Mouse (Mus musculus): Measurements from ENCODE around the gene Tgfa. TPM values are rescaled to one million over a fixed set of nuclear protein-coding genes. Genes with fewer than 3 reads are reported as not detected.

Tgfa gene
- polyA plus RNA-seq, 1 experiment from 2014 or later, result 4.3 TPM

- Histone ChIP-seq H3K27me3 (ENCODE audit: control insufficient read depth, insufficient read depth, low read depth, low read length) (no peaks in the 10 kb centered on the region), H3K36me3 (ENCODE audit: control insufficient read depth, insufficient read depth, low read length) (no peaks in the 10 kb centered on the region), H3K4me3 (ENCODE audit: low read length) (no peak overlapping the region), H3K27ac (ENCODE audit: low read length) (no peak overlapping the region), H3K9me3 (ENCODE audit: control insufficient read depth, low read length) (no peaks in the 10 kb centered on the region), H3K4me2 (ENCODE audit: low read depth, low read length) (no peak overlapping the region), H3K9ac (ENCODE audit: low read length) (no peak overlapping the region), H3K4me1 (replicated peaks; ENCODE audit: control insufficient read depth, insufficient read depth, low read length) (no peaks in the 10 kb centered on the region)
- ATAC-seq (ENCODE audit: low read depth), result no peak
- 62% methylated on average over 7 of the region's 7 CpGs for WGBS
Observed at GRCm38 (mm10) chr6:86260322-86261050, 65.5 kb downstream of the Tgfa start.

- no peaks in the 10 kb centered on the region for H3K9me3 ChIP-seq (ENCODE audit: control insufficient read depth, low read length)
- H3K4me3 ChIP-seq (ENCODE audit: low read length), result no peak overlapping the region
- H3K27ac ChIP-seq (ENCODE audit: low read length), result no peak overlapping the region
- no peaks in the 10 kb centered on the region for H3K36me3 ChIP-seq (ENCODE audit: control insufficient read depth, insufficient read depth, low read length)
- no peak for ATAC-seq (ENCODE audit: low read depth)
- no peaks in the 10 kb centered on the region for H3K27me3 ChIP-seq (ENCODE audit: control insufficient read depth, insufficient read depth, low read depth, low read length)
- H3K4me1 ChIP-seq (replicated peaks; ENCODE audit: control insufficient read depth, insufficient read depth, low read length), result no peaks in the 10 kb centered on the region; the same call in 1 of the 2 replicates
- no peak overlapping the region for H3K9ac ChIP-seq (ENCODE audit: low read length)
- 65% methylated on average over 5 of the region's 5 CpGs for WGBS
- H3K4me2 ChIP-seq (ENCODE audit: low read depth, low read length), result no peak overlapping the region
Observed at GRCm38 (mm10) chr6:86266786-86267185, 71.8 kb downstream of the Tgfa start.

DNA sequence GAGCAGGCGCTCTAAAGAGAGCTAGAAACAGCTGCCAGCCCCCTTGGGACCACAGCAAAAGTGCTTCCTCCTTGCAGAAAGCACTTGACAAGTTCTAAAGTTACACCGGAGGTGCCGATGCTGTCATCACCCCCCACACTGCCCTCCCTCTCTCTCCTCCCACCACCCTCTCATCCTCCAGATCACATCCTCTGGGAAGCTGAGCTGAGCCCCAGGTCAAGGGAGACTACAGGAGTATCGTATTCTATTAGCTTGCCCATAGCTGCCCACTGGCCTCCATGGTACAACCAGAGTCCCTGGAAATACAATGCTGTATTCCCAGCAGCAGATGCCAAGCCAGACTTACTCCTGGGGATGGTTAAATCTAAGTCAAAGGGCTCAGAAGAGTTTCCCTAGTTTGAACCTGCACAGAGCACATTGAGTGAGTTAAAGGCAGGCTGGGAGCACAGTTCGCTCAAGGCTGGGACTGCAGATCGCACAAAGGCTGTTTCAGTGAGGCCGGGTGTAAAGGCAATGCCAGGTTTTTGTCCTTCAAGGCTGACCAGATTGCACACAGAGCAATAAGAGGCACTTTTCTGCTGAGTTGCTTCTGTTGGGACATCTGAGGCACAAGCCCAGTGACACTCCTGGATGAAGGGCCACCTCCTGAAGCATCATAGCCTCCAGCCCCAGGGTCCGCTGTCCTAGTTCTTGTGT lies 75.5 kb downstream of the Tgfa start:
- Histone ChIP-seq H3K27me3 (ENCODE audit: control insufficient read depth, insufficient read depth, low read depth, low read length) (no peaks in the 10 kb centered on the region), H3K4me1 (replicated peaks; ENCODE audit: control insufficient read depth, insufficient read depth, low read length) (no peaks in the 10 kb centered on the region; the same call in 1 of the 2 replicates), H3K4me2 (ENCODE audit: low read depth, low read length) (no peak overlapping the region), H3K9me3 (ENCODE audit: control insufficient read depth, low read length) (no peaks in the 10 kb centered on the region), H3K9ac (ENCODE audit: low read length) (no peak overlapping the region), H3K36me3 (ENCODE audit: control insufficient read depth, insufficient read depth, low read length) (no peaks in the 10 kb centered on the region), H3K27ac (ENCODE audit: low read length) (no peak overlapping the region), H3K4me3 (ENCODE audit: low read length) (no peak overlapping the region)
- WGBS, result 43% methylated on average over 8 of the region's 8 CpGs
- no peak for ATAC-seq (ENCODE audit: low read depth)

- Histone ChIP-seq H3K27ac (ENCODE audit: low read length) (no peak overlapping the region), H3K4me2 (ENCODE audit: low read depth, low read length) (no peak overlapping the region), H3K4me1 (replicated peaks; ENCODE audit: control insufficient read depth, insufficient read depth, low read length) (no peaks in the 10 kb centered on the region; the same call in 1 of the 2 replicates), H3K27me3 (ENCODE audit: control insufficient read depth, insufficient read depth, low read depth, low read length) (no peaks in the 10 kb centered on the region), H3K36me3 (ENCODE audit: control insufficient read depth, insufficient read depth, low read length) (no peaks in the 10 kb centered on the region), H3K9ac (ENCODE audit: low read length) (no peak overlapping the region), H3K9me3 (ENCODE audit: control insufficient read depth, low read length) (peaks cover 4% of the 10 kb centered on the region), H3K4me3 (ENCODE audit: low read length) (no peak overlapping the region)
- ATAC-seq (ENCODE audit: low read depth), result peak; percentile 36; the same call in 1 of the 2 replicates
- WGBS, result 66% methylated on average over 5 of the region's 5 CpGs
Observed at GRCm38 (mm10) chr6:86271130-86271529, 76.1 kb downstream of the Tgfa start.

GRCm38 (mm10) chr6:86275704-86276103 lies 80.7 kb downstream of the Tgfa start:
- WGBS, result 91% methylated on average over 4 of the region's 4 CpGs
- H3K9me3 ChIP-seq (ENCODE audit: control insufficient read depth, low read length), result peaks cover 4% of the 10 kb centered on the region

DNA sequence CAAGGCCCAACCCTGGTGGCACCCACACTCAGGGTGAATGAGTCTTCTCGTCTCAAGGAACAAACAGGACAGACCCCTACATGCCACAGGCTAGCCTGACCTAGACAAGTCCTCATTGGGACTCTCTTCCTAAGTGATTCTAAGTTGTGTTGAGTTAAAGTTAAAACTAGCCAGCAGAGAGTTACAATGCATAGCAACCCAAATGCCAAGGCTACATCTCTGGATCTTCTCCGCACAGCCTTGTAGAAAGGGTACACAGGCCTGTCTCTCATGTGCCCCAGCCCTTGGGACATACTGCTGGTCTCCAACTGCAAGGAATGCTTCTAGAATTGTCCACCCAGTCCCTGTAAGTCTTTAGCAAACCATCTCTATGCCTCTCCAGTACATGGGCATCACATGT lies 81.8 kb downstream of the Tgfa start:
- ATAC-seq (ENCODE audit: low read depth), result no peak
- Histone ChIP-seq H3K27ac (ENCODE audit: low read length) (no peak overlapping the region), H3K9ac (ENCODE audit: low read length) (no peak overlapping the region), H3K36me3 (ENCODE audit: control insufficient read depth, insufficient read depth, low read length) (no peaks in the 10 kb centered on the region), H3K4me3 (ENCODE audit: low read length) (no peak overlapping the region), H3K4me2 (ENCODE audit: low read depth, low read length) (no peak overlapping the region), H3K9me3 (ENCODE audit: control insufficient read depth, low read length) (peaks cover 4% of the 10 kb centered on the region), H3K27me3 (ENCODE audit: control insufficient read depth, insufficient read depth, low read depth, low read length) (no peaks in the 10 kb centered on the region), H3K4me1 (replicated peaks; ENCODE audit: control insufficient read depth, insufficient read depth, low read length) (no peaks in the 10 kb centered on the region)
- 92% methylated on average over 2 of the region's 2 CpGs for WGBS

More at GRCm38 (mm10) chr6:86275704-86276103, 80.7 kb downstream of the Tgfa start:
- H3K36me3 ChIP-seq (ENCODE audit: control insufficient read depth, insufficient read depth, low read length), result no peaks in the 10 kb centered on the region
- H3K4me2 ChIP-seq (ENCODE audit: low read depth, low read length), result no peak overlapping the region
- no peak overlapping the region for H3K4me3 ChIP-seq (ENCODE audit: low read length)
- H3K27ac ChIP-seq (ENCODE audit: low read length), result no peak overlapping the region
- no peaks in the 10 kb centered on the region; the same call in 1 of the 2 replicates for H3K4me1 ChIP-seq (replicated peaks; ENCODE audit: control insufficient read depth, insufficient read depth, low read length)
- H3K9ac ChIP-seq (ENCODE audit: low read length), result no peak overlapping the region
- H3K27me3 ChIP-seq (ENCODE audit: control insufficient read depth, insufficient read depth, low read depth, low read length), result no peaks in the 10 kb centered on the region
- no peak for ATAC-seq (ENCODE audit: low read depth)

DNA sequence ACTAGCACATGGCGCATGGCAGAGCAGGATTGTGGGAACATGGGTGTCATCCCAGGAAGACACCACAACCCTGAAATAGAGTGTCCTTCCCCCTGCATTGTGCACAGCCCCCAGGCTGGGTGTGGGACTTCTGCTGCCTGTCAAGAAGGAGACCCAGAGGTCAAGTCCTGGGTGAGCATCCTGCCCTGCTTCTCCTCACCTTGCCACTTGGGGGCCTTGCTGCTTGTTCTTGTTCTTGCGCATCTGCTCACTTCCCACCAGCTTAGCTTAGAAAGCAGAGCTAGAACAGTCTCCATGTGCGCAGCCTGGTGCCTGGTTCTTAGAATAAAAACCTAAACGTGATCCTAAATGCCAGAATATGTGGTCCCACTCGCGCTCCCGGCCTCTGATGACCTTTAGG lies 82.6 kb downstream of the Tgfa start:
- Histone ChIP-seq H3K4me2 (ENCODE audit: low read depth, low read length) (no peak overlapping the region), H3K4me1 (replicated peaks; ENCODE audit: control insufficient read depth, insufficient read depth, low read length) (no peaks in the 10 kb centered on the region), H3K36me3 (ENCODE audit: control insufficient read depth, insufficient read depth, low read length) (no peaks in the 10 kb centered on the region), H3K9ac (ENCODE audit: low read length) (no peak overlapping the region), H3K4me3 (ENCODE audit: low read length) (no peak overlapping the region), H3K9me3 (ENCODE audit: control insufficient read depth, low read length) (peaks cover 4% of the 10 kb centered on the region), H3K27ac (ENCODE audit: low read length) (no peak overlapping the region), H3K27me3 (ENCODE audit: control insufficient read depth, insufficient read depth, low read depth, low read length) (no peaks in the 10 kb centered on the region)
- WGBS, result 68% methylated on average over 7 of the region's 7 CpGs
- no peak for ATAC-seq (ENCODE audit: low read depth)

- Histone ChIP-seq H3K4me2 (ENCODE audit: low read depth, low read length) (no peak overlapping the region), H3K4me3 (ENCODE audit: low read length) (no peak overlapping the region), H3K9me3 (ENCODE audit: control insufficient read depth, low read length) (no peaks in the 10 kb centered on the region), H3K9ac (ENCODE audit: low read length) (no peak overlapping the region), H3K4me1 (replicated peaks; ENCODE audit: control insufficient read depth, insufficient read depth, low read length) (no peaks in the 10 kb centered on the region), H3K27ac (ENCODE audit: low read length) (no peak overlapping the region), H3K36me3 (ENCODE audit: control insufficient read depth, insufficient read depth, low read length) (no peaks in the 10 kb centered on the region), H3K27me3 (ENCODE audit: control insufficient read depth, insufficient read depth, low read depth, low read length) (no peaks in the 10 kb centered on the region)
- ATAC-seq (ENCODE audit: low read depth), result no peak
- WGBS, result 82% methylated on average over 11 of the region's 11 CpGs
Observed at GRCm38 (mm10) chr6:86281573-86282210, 86.7 kb downstream of the Tgfa start.

GRCm38 (mm10) chr6:86293301-86293700 lies 98.3 kb downstream of the Tgfa start:
- no peak overlapping the region for H3K4me3 ChIP-seq (ENCODE audit: low read length)
- no peak for ATAC-seq (ENCODE audit: low read depth)

More at GRCm38 (mm10) chr6:86293301-86293700, 98.3 kb downstream of the Tgfa start:
- Histone ChIP-seq H3K9ac (ENCODE audit: low read length) (no peak overlapping the region), H3K4me2 (ENCODE audit: low read depth, low read length) (no peak overlapping the region), H3K27me3 (ENCODE audit: control insufficient read depth, insufficient read depth, low read depth, low read length) (no peaks in the 10 kb centered on the region), H3K27ac (ENCODE audit: low read length) (no peak overlapping the region), H3K4me1 (replicated peaks; ENCODE audit: control insufficient read depth, insufficient read depth, low read length) (no peaks in the 10 kb centered on the region), H3K36me3 (ENCODE audit: control insufficient read depth, insufficient read depth, low read length) (no peaks in the 10 kb centered on the region), H3K9me3 (ENCODE audit: control insufficient read depth, low read length) (no peaks in the 10 kb centered on the region)
- 78% methylated on average over 8 of the region's 8 CpGs for WGBS
